Mouse (Mus musculus): ENCODE data around the gene Fbxo6.
"Not testable (repeated sequence)": the region's sequence is repeated elsewhere in the genome, so short reads cannot be mapped to it uniquely, and the experiment has no call there.

- not testable (repeated sequence) for TF ChIP-seq CTCF (IDR thresholded peaks at IDR 0.05; ENCODE audit: extremely low read depth, insufficient read depth, insufficient read length, insufficient replicate concordance); POLR2A (IDR thresholded peaks at IDR 0.05; ENCODE audit: low read depth, low read length)
Measured at GRCm38 (mm10) chr4:148188767-148189166, 36.8 kb upstream of the Fbxo6 start.

All from spleen, adult 2 months (tissue).